Mouse (Mus musculus) stomach, embryonic 16.5 days (tissue): ENCODE measurements around the gene Hoxc4. TPM values are rescaled to one million over a fixed set of nuclear protein-coding genes. Genes with fewer than 3 reads are reported as not detected.
A peak's percentile ranks its signal among the peaks of the same experiment; 100 is the strongest.

Experiments used
- ATAC-seq: fragments of 200-750 bp; cut with Nextera tagmentation; 2 replicates; pipeline ENCODE4 v1.8.0; 2017; ENCODE audit warnings: moderate number of reproducible peaks, moderate TSS enrichment; ENCODE audit not compliant: insufficient read depth, low FRiP score
- H3K27ac ChIP-seq: fragments of 300-500 bp; sonication (generic); 2 replicates; pipeline ENCODE4 v1.5.1; 2014; ENCODE audit warnings: low read length
- H3K27me3 ChIP-seq: fragments of 300-500 bp; sonication (generic); 2 replicates; pipeline ENCODE4 v1.6.1; 2014; ENCODE audit warnings: low read length, control low read depth, mixed read lengths; ENCODE audit not compliant: control insufficient read depth, insufficient read depth
- H3K36me3 ChIP-seq: fragments of 300-500 bp; sonication (generic); 2 replicates; pipeline ENCODE4 v1.6.1; 2014; ENCODE audit warnings: low read length; ENCODE audit not compliant: control insufficient read depth, insufficient read depth
- H3K4me1 ChIP-seq: fragments of 300-500 bp; sonication (generic); 2 replicates; pipeline ENCODE4 v1.6.1; 2014; ENCODE audit warnings: low read length, control low read depth, mixed read lengths; ENCODE audit not compliant: control insufficient read depth, insufficient read depth
- H3K4me2 ChIP-seq: fragments of 300-500 bp; sonication (generic); 2 replicates; pipeline ENCODE4 v1.6.1; 2014; ENCODE audit warnings: low read depth, low read length, mixed read lengths
- H3K4me3 ChIP-seq: fragments of 300-500 bp; sonication (generic); replicated peaks from 2 replicates; pipeline ENCODE4 v1.5.1; 2014; ENCODE audit warnings: mild to moderate bottlenecking, low read length
- H3K9ac ChIP-seq: fragments of 300-500 bp; sonication (generic); 2 replicates; pipeline ENCODE4 v1.6.1; 2014; ENCODE audit warnings: low read length
- H3K9me3 ChIP-seq: fragments of 300-500 bp; sonication (generic); replicated peaks from 2 replicates; pipeline ENCODE4 v1.6.1; 2016; ENCODE audit warnings: low read length, control low read depth; ENCODE audit not compliant: control insufficient read depth
- WGBS: fragments of 180-500 bp; shearing (Covaris S2); extraction: QIAGEN DNeasy Blood & Tissue Kit; methylation state at CpG from one replicate; pipeline ENCODE4 v1.1.7; 2014; 5-methylcytosine and 5-hydroxymethylcytosine counted together
- polyA plus RNA-seq: library from polyadenylated mRNA; unstranded; fragments of >200 nt; fragmentation: Nextera tagmentation; extraction: Ambion mirVana; gene quantifications from 2 replicates; pipeline ENCODE4 v1.2.1, GENCODE M21; 2015

Gene Hoxc4
- polyA plus RNA-seq, 1 experiment from 2014 or later: 19.0 TPM

GRCm38 (mm10) chr15:103030142-103030541 is 11.4 kb downstream of the Hoxc4 start:
- no peak for ATAC-seq
- peaks cover 22% of the 10 kb centered on the region for H3K27me3 ChIP-seq
- 0 out of 2 replicates have a peak overlapping the region, but pooled peaks have one; percentile 11 for H3K4me2 ChIP-seq
- no peaks in the 10 kb centered on the region for H3K36me3 ChIP-seq
- H3K27ac ChIP-seq: no peak overlapping the region
- WGBS: 38% methylated on average over 8 of the region's 8 CpGs
- peak overlapping the region; percentile 9; the same call in 1 of the 2 replicates for H3K9ac ChIP-seq
- H3K4me3 ChIP-seq: no peak overlapping the region
- H3K4me1 ChIP-seq: peaks cover 13% of the 10 kb centered on the region; the same call in 1 of the 2 replicates
- H3K9me3 ChIP-seq: no peaks in the 10 kb centered on the region

- Histone ChIP-seq H3K4me2 (peak overlapping the region; percentile 37), H3K36me3 (no peaks in the 10 kb centered on the region), H3K27me3 (peaks cover 9% of the 10 kb centered on the region), H3K27ac (no peak overlapping the region), H3K4me1 (peaks cover 9% of the 10 kb centered on the region; the same call in 1 of the 2 replicates), H3K4me3 (no peak overlapping the region), H3K9me3 (no peaks in the 10 kb centered on the region), H3K9ac (no peak overlapping the region)
- ATAC-seq: no peak
- WGBS: 0% methylated on average over 2 of the region's 3 CpGs
Measured at GRCm38 (mm10) chr15:103032167-103032566, 13.4 kb downstream of the Hoxc4 start.

GRCm38 (mm10) chr15:103032646-103033575 is 14.2 kb downstream of the Hoxc4 start:
- Histone ChIP-seq H3K36me3 (no peaks in the 10 kb centered on the region), H3K27ac (peak overlapping the region; percentile 69), H3K4me1 (peaks cover 7% of the 10 kb centered on the region; the same call in 1 of the 2 replicates), H3K9ac (peak overlapping the region; percentile 54), H3K9me3 (no peaks in the 10 kb centered on the region), H3K27me3 (peaks cover 8% of the 10 kb centered on the region), H3K4me2 (peak overlapping the region; percentile 37), H3K4me3 (peak overlapping the region; percentile 8; the same call in 1 of the 2 replicates)
- ATAC-seq: no peak
- 6% methylated on average over 26 of the region's 26 CpGs for WGBS

DNA sequence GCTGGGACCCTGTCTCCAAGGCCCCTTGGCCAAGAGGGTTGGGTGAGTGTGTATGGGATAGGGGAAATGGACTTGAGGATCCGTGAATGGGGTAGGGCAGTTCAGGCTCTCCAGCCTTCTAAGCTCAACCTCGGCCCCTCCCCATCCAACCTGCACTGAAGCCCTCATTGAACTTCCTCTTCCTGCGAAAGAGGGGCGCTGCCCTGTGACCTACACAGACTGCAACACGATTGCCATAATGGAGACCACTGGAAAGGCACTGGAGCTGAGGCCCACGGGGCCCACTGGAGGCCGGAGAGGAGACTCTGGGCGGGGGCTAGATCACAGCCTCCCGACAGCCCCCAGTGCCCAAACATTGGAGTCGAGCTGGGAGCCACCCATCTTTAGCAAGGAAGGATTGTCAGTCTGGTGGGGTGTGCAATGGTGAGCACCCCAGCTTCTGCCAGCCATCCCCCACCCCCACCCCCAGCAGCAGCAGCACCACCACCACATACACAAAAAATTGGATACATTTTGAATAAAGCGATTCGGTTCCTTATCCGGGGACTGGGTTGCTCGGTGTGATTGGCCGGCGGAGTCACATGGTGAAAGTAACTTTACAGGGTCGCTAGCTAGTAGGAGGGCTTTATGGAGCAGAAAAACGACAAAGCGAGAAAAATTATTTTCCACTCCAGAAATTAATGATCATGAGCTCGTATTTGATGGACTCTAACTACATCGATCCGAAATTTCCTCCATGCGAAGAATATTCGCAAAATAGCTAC is 15.5 kb downstream of the Hoxc4 start:
- Histone ChIP-seq H3K4me2 (peak overlapping the region; percentile 60), H3K27ac (peak overlapping the region; percentile 77), H3K27me3 (peaks cover 8% of the 10 kb centered on the region), H3K4me1 (peaks cover 18% of the 10 kb centered on the region; the same call in 1 of the 2 replicates), H3K9me3 (no peaks in the 10 kb centered on the region), H3K9ac (peak overlapping the region; percentile 81), H3K4me3 (peak overlapping the region; percentile 60), H3K36me3 (no peaks in the 10 kb centered on the region)
- 2% methylated on average over 24 of the region's 24 CpGs for WGBS
- peak; percentile 80 for ATAC-seq

GRCm38 (mm10) chr15:103034807-103035547 is 16.2 kb downstream of the Hoxc4 start:
- peak overlapping the region; percentile 81 for H3K9ac ChIP-seq
- peak; percentile 57; the same call in 1 of the 2 replicates for ATAC-seq
- peaks cover 8% of the 10 kb centered on the region for H3K27me3 ChIP-seq
- WGBS: under 1% methylated on average over 34 of the region's 34 CpGs
- H3K36me3 ChIP-seq: no peaks in the 10 kb centered on the region
- H3K4me2 ChIP-seq: peak overlapping the region; percentile 60
- H3K4me3 ChIP-seq: peak overlapping the region; percentile 60
- peaks cover 20% of the 10 kb centered on the region; the same call in 1 of the 2 replicates for H3K4me1 ChIP-seq
- no peaks in the 10 kb centered on the region for H3K9me3 ChIP-seq
- H3K27ac ChIP-seq: peak overlapping the region; percentile 77

DNA sequence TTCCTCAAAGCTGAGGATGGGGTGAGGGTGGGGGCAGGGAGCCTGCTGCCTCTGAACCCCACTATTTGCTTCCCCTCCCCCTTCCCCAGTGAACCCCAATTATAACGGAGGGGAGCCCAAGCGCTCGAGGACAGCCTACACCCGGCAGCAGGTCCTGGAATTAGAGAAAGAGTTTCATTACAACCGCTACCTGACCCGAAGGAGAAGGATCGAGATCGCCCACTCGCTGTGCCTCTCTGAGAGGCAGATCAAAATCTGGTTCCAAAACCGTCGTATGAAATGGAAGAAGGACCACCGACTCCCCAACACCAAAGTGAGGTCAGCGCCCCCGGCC is 16.8 kb downstream of the Hoxc4 start:
- WGBS: 1% methylated on average over 14 of the region's 14 CpGs
- peak overlapping the region; percentile 77 for H3K27ac ChIP-seq

DNA sequence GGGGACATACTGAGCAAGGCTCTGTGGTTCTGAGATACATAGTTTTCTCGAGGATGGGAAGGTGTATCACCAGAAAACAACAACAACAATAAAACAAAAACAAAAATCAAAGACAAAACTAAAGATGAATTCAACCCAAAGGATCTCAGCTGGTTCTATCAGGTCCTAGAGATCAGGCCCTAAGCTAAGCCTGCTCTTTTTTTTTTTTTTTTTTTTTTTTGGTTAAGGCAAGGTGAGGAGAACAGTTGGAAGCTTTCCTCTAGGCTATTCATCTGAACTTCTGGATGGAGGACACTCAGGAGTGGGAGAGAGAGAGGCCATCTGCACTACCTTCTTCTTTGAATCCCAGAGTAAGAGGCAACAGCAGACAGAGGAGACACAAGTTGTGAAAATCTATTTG is 18.8 kb downstream of the Hoxc4 start:
- no peaks in the 10 kb centered on the region for H3K9me3 ChIP-seq
- H3K4me2 ChIP-seq: peak overlapping the region; percentile 60
- H3K27me3 ChIP-seq: no peaks in the 10 kb centered on the region
- no peaks in the 10 kb centered on the region for H3K36me3 ChIP-seq
- WGBS: 30% methylated on average over 1 of the region's 1 CpGs
- peak overlapping the region; percentile 18 for H3K4me3 ChIP-seq
- H3K9ac ChIP-seq: peak overlapping the region; percentile 56
- peak overlapping the region; percentile 87 for H3K27ac ChIP-seq
- H3K4me1 ChIP-seq: peaks cover 35% of the 10 kb centered on the region
- ATAC-seq: no peak

More for the DNA sequence above, 16.8 kb downstream of the Hoxc4 start:
- no peak for ATAC-seq
- no peaks in the 10 kb centered on the region for H3K9me3 ChIP-seq
- peaks cover 25% of the 10 kb centered on the region for H3K4me1 ChIP-seq
- peak overlapping the region; percentile 81 for H3K9ac ChIP-seq
- H3K27me3 ChIP-seq: peaks cover 8% of the 10 kb centered on the region
- no peaks in the 10 kb centered on the region for H3K36me3 ChIP-seq
- peak overlapping the region; percentile 60 for H3K4me2 ChIP-seq
- H3K4me3 ChIP-seq: peak overlapping the region; percentile 60

DNA sequence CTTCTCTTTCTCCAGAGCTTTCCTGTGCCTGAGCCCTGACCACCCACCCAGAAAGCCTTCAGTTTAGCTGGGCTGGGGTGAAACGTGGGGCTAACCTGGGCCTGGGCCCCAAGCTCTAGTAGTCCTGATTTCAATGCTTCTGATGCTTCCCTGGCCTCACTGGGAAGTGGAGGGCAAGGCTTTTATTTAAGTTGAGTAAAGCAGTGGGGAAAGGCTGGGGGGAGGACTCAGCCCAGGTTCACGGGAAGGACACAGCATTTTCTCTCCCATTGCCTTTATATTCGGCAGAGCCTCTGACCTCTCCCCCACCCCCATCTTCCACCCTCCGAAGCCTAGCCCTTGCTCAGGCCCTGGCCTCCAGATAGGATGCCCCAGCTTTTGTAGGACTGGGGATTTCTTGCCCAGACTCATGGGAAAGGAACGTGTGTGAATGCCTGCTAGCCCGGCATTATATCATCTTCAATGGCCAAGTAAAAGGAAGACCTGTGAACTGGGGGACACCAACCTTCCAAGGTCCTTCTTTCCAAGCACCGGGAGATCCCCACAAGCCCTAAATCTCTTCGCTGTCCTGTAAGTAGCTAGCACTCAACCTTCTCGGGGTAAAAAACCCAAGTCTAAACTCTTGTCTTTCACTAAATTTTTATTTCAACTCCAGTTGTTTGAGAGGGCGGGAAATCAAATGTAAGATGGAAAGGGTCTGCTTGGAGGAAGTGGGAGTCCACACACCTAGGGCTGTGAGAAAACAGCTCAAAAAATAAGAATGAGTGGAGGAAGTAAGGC is 20.2 kb downstream of the Hoxc4 start:
- Histone ChIP-seq H3K4me2 (peak overlapping the region; percentile 60), H3K4me1 (peaks cover 33% of the 10 kb centered on the region), H3K9me3 (no peaks in the 10 kb centered on the region), H3K36me3 (no peaks in the 10 kb centered on the region), H3K4me3 (peak overlapping the region; percentile 9; the same call in 1 of the 2 replicates), H3K27me3 (no peaks in the 10 kb centered on the region), H3K9ac (peak overlapping the region; percentile 62), H3K27ac (peak overlapping the region; percentile 87)
- WGBS: 28% methylated on average over 10 of the region's 10 CpGs
- no peak for ATAC-seq
